ENCODE assay signal across 8 mouse cellular contexts in genomic region chr11:88618732-88619309, GRCm38 (mm10).
DNase-seq lines count a peak whose midpoint lies in the region; ATAC-seq and TF ChIP-seq lines count a peak whose summit lies in the region.

No protein-coding gene starts in this region.

- TF ChIP-seq CTCF in testis, adult 2 months (IDR thresholded peaks at IDR 0.05; ENCODE audit: control insufficient read depth, insufficient read depth, insufficient replicate concordance, low read depth, low read length) = no peak
- peak; percentile 23; the same call in 1 of the 2 replicates for TF ChIP-seq CTCF in liver, postnatal 0 days (IDR thresholded peaks at IDR 0.05; ENCODE audit: low read depth)

- TF ChIP-seq EP300 in liver, postnatal 0 days (IDR thresholded peaks at IDR 0.05; ENCODE audit: low read depth) = no peak

- ATAC-seq in hindbrain, embryonic 16.5 days = no peak
- peak; percentile 26; the same call in 1 of the 2 replicates for ATAC-seq in liver, postnatal 0 days
- ATAC-seq in cerebellum, adult (ENCODE audit: insufficient number of reproducible peaks, low FRiP score, low TSS enrichment) = no peak

- no peaks in the 10 kb centered on the region for H3K27me3 ChIP-seq in testis, adult 2 months (ENCODE audit: control insufficient read depth, insufficient read depth, low read length)
- no peaks in the 10 kb centered on the region for H3K27me3 ChIP-seq in hindbrain, embryonic 16.5 days (replicated peaks; ENCODE audit: control insufficient read depth, insufficient read depth, low read length)
- no peaks in the 10 kb centered on the region for H3K27me3 ChIP-seq in liver, postnatal 0 days (ENCODE audit: insufficient read depth, low read length)

- H3K4me3 ChIP-seq in testis, adult 2 months (ENCODE audit: control insufficient read depth, low read depth, low read length) = peak overlapping the region; percentile 45
- H3K4me3 ChIP-seq in hindbrain, embryonic 16.5 days (ENCODE audit: low read length) = no peak overlapping the region
- no peak overlapping the region for H3K4me3 ChIP-seq in liver, postnatal 0 days (ENCODE audit: low read depth, low read length)

- DNase-seq in testis, postnatal 10 days (ENCODE audit: low spot score) = no peak
- peak; percentile 77 for DNase-seq in gastrocnemius, postnatal 25 days
- peak; percentile 53 for DNase-seq in liver, postnatal 0 days
- peak; percentile 62 for DNase-seq in skeletal muscle tissue, adult 2 months (ENCODE audit: low read depth, low spot score)
- DNase-seq in layer of hippocampus, postnatal 14 days (ENCODE audit: low spot score in 2 of 2) = no peak

- WGBS in hindbrain, embryonic 16.5 days = 32% methylated on average over 9 of the region's 9 CpGs
- 19% methylated on average over 9 of the region's 9 CpGs for WGBS in liver, postnatal 0 days (ENCODE audit: insufficient replicate concordance)

- H3K9me3 ChIP-seq in hindbrain, embryonic 16.5 days (ENCODE audit: control insufficient read depth, low read length) = no peaks in the 10 kb centered on the region
- H3K9me3 ChIP-seq in liver, postnatal 0 days (ENCODE audit: low read length) = no peaks in the 10 kb centered on the region

- no peak overlapping the region; the same call in 1 of the 2 replicates for H3K27ac ChIP-seq in testis, adult 2 months (ENCODE audit: control insufficient read depth, insufficient read depth, low read depth, low read length)
- peak overlapping the region; percentile 62 for H3K27ac ChIP-seq in hindbrain, embryonic 16.5 days (ENCODE audit: low read depth, low read length)
- peak overlapping the region; percentile 29; the same call in 1 of the 2 replicates for H3K27ac ChIP-seq in liver, postnatal 0 days (ENCODE audit: low read depth)

- 0 out of 2 replicates have a peak overlapping the region, but pooled peaks have one; percentile 13 for H3K9ac ChIP-seq in hindbrain, embryonic 16.5 days (ENCODE audit: low read depth, low read length)
- no peak overlapping the region for H3K9ac ChIP-seq in liver, postnatal 0 days (replicated peaks)

- peaks cover 12% of the 10 kb centered on the region for H3K4me1 ChIP-seq in testis, adult 2 months (ENCODE audit: control insufficient read depth, insufficient read depth, low read length)
- peaks cover 44% of the 10 kb centered on the region for H3K4me1 ChIP-seq in hindbrain, embryonic 16.5 days (ENCODE audit: control insufficient read depth, insufficient read depth, low read depth, low read length)
- peaks cover 55% of the 10 kb centered on the region for H3K4me1 ChIP-seq in liver, postnatal 0 days (ENCODE audit: insufficient read depth)

- TF ChIP-seq POLR2A in testis, adult 2 months (IDR thresholded peaks at IDR 0.05; ENCODE audit: control insufficient read depth, low read depth, low read length) = no peak

- H3K4me2 ChIP-seq in hindbrain, embryonic 16.5 days (ENCODE audit: low read length) = no peak overlapping the region
- H3K4me2 ChIP-seq in liver, postnatal 0 days (ENCODE audit: low read depth, low read length) = no peak overlapping the region; the same call in 1 of the 2 replicates

- H3K36me3 ChIP-seq in testis, adult 2 months (ENCODE audit: control insufficient read depth, insufficient read depth, low read length) = no peaks in the 10 kb centered on the region
- no peaks in the 10 kb centered on the region for H3K36me3 ChIP-seq in hindbrain, embryonic 16.5 days (ENCODE audit: control insufficient read depth, insufficient read depth, low read length)
- H3K36me3 ChIP-seq in liver, postnatal 0 days (replicated peaks; ENCODE audit: insufficient read depth, low read length) = 0 out of 2 replicates have a peak, but pooled peaks cover 2% of the 10 kb centered on the region

Comparison
In these comparisons a context has a peak if more than half of its experiments do, and no peak if none do; other contexts are left out.
1. DNase-seq: peak in gastrocnemius, postnatal 25 days (single experiment), liver, postnatal 0 days (single experiment) and skeletal muscle tissue, adult 2 months (single experiment); none in testis, postnatal 10 days (single experiment) and layer of hippocampus, postnatal 14 days (0 of 2).